Mouse (Mus musculus): ENCODE results near the gene Dscam.

The Dscam gene

GRCm38 (mm10) chr16:96654054-96654453, 516.5 kb downstream of the Dscam start:
- peak; percentile 59 for DNase-seq (ENCODE audit: low read depth)

- no peak for DNase-seq (ENCODE audit: low read depth)
Observed at GRCm38 (mm10) chr16:96651444-96651843, 519.1 kb downstream of the Dscam start.

- no peak for DNase-seq (ENCODE audit: low read depth)
Observed at GRCm38 (mm10) chr16:96640101-96640500, 530.5 kb downstream of the Dscam start.

- DNase-seq (ENCODE audit: low read depth): no peak
Observed at GRCm38 (mm10) chr16:96635916-96636315, 534.6 kb downstream of the Dscam start.

GRCm38 (mm10) chr16:96634791-96635143, 535.8 kb downstream of the Dscam start:
- DNase-seq (ENCODE audit: low read depth): no peak

- DNase-seq (ENCODE audit: low read depth): no peak
Observed at GRCm38 (mm10) chr16:96634097-96634790, 536.3 kb downstream of the Dscam start.

GRCm38 (mm10) chr16:96630241-96630640, 540.3 kb downstream of the Dscam start:
- no peak for DNase-seq (ENCODE audit: low read depth)

- no peak for DNase-seq (ENCODE audit: low read depth)
Observed at GRCm38 (mm10) chr16:96629623-96630022, 540.9 kb downstream of the Dscam start.

GRCm38 (mm10) chr16:96625468-96625867, 545.1 kb downstream of the Dscam start:
- DNase-seq (ENCODE audit: low read depth): no peak

GRCm38 (mm10) chr16:96624570-96625411, 545.8 kb downstream of the Dscam start:
- DNase-seq (ENCODE audit: low read depth): no peak

- no peak for DNase-seq (ENCODE audit: low read depth)
Observed at GRCm38 (mm10) chr16:96620861-96621260, 549.7 kb downstream of the Dscam start.

GRCm38 (mm10) chr16:96620402-96620801, 550.1 kb downstream of the Dscam start:
- DNase-seq (ENCODE audit: low read depth): no peak

GRCm38 (mm10) chr16:96617772-96618171, 552.8 kb downstream of the Dscam start:
- DNase-seq (ENCODE audit: low read depth): no peak

- DNase-seq (ENCODE audit: low read depth): no peak
Observed at GRCm38 (mm10) chr16:96613275-96613674, 557.3 kb downstream of the Dscam start.

GRCm38 (mm10) chr16:96610806-96611205, 559.7 kb downstream of the Dscam start:
- peak; percentile 59 for DNase-seq (ENCODE audit: low read depth)

GRCm38 (mm10) chr16:96602206-96602605, 568.3 kb downstream of the Dscam start:
- DNase-seq (ENCODE audit: low read depth): no peak

GRCm38 (mm10) chr16:96600791-96601190, 569.8 kb downstream of the Dscam start:
- DNase-seq (ENCODE audit: low read depth): no peak

- no peak for DNase-seq (ENCODE audit: low read depth)
Observed at GRCm38 (mm10) chr16:96599401-96600060, 571.0 kb downstream of the Dscam start.

- no peak for DNase-seq (ENCODE audit: low read depth)
Observed at GRCm38 (mm10) chr16:96575841-96576240, 594.7 kb downstream of the Dscam start.

- no peak for DNase-seq (ENCODE audit: low read depth)
Observed at GRCm38 (mm10) chr16:96567428-96567827, 603.1 kb downstream of the Dscam start.

GRCm38 (mm10) chr16:96563350-96564257, 606.9 kb downstream of the Dscam start:
- no peak for DNase-seq (ENCODE audit: low read depth)

- no peak for DNase-seq (ENCODE audit: low read depth)
Observed at GRCm38 (mm10) chr16:96559796-96560195, 610.8 kb downstream of the Dscam start.

All from 416B (cell line).